Mouse (Mus musculus) right cerebral cortex, postnatal 36 days (tissue): ENCODE measurements at regions not wholly inside any gene's neighbourhood (a gene's known extent, or its start where the extent isn't known, plus 50 kb on each side); places are given as distances from the start of the nearest gene placed in this dataset.
A peak's percentile ranks its signal among the peaks of the same experiment; 100 is the strongest.

Experiments
- DNase-seq, 2 experiments: peaks; one replicate each; pipeline ENCODE4 v3.0.0; 2022; ENCODE audit warnings: low spot score in 2 of 2, mixed read lengths in 1 of 2

DNA sequence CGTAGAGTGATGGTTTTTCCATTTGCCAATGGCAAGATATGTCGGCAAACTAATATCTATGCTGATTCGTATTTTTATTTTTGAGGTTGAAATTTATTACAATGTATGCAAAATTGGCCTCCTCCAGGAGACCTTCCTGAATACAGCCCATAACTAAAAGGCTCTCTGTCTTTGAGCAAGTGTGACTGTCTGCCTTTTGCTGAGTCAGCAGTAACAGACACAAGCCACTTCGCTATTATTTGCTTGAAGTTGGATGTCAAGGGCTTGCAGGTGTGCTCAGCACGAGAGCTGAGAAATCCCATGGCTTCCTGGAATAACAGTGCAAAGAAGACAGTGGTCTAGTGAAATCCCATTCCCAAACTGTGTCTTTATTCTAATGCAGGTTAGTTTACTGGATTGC, 56.9 kb downstream of the Dmrt2 start:
- DNase-seq = no peak

DNA sequence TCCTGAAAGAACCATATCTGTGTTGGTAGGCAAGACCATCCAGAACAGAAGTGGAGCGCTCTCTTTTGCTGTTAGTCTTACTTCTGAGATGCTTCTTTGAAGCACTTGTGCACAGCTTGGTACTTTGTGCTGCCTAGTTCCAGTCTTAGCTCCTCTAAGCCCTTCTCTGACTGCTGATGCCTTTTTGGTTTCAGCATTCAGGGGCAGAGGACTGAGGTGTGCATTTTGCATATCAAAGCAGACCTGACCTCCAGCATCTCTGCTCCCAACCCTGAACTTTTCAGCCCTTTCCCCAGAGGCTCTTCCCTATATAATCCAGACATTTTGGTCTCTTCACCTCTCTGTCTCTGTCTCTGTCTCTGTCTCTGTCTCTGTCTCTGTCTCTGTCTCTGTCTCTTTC, 57.4 kb downstream of the Dmrt2 start:
- no peak for DNase-seq

DNA sequence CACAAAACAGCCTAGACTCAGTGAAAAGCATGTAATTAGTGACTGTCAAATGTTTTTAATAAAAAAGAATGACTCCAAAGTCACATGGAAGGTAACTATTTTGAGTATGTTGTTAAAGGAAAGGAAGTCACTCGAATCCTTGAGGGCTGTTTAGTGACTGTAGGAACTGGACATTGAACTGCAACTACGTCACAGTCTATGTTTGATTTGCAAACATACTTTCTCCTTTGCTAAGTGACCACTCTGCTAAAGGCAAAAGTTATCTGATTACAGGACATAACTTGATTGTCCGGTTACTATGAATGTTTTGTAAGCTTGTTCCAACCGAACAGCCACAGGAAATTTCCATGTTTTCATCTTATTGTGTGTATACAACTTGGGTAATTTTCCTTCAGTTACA, 106.2 kb downstream of the Dmrt2 start:
- DNase-seq = no peak

DNA sequence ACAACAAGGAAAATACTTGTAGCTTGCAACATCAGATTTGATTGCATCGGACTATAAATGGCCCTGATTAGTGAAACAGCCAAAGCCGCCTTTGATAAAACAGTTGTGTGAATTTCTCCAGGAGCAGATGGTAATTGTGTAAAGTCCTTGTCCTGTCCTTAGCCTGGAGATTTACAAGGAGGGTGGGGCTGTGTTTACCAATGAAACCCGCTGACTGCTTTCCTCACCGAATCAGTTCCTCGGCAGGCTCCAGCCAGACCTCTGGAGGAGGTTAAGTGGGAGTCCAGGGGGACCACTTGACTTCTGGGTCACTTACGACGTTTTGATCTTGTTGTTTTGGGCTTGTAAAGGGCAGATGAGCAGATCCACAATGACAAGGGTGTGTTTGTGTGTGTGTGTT, 107.1 kb downstream of the Dmrt2 start:
- no peak for DNase-seq

DNA sequence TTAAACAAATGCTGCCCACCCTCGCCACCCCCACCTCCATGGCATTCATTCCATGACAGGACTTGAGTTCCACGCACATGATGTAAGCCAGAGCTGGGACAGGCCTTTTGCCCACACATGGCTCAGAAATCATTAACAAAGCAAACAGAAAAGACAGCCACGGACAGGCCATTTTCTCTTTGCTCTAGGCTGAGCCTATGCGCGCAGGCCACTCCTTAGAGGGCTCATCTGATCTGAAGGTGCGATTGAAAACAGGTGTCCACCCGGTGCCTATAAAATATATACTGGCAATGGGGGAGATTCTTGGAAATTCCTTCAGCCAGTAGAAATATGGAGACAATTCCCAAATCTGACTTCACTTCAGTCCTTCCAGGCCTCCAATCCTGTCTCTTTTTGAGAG, 109.1 kb downstream of the Dmrt2 start:
- DNase-seq = no peak

DNA sequence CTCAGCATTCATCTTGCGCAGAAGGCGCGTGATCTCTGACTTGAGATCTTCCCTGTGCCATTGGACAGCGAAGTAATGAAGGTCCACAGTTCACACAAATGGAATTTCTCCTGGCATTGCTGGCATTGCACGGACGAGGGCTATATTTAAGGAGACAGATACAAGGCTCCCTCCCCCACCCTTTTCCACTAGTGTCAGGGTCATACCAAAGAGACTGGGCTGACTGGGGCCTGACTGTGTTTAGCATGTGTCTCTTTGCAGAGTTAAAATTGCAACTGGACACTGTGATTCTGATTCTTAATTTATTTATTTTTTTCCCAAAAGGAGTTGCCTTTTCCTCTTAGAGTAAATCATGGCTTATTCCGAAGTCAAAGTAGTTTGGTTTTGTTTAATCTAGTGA, 130.5 kb downstream of the Dmrt2 start:
- DNase-seq = no peak

DNA sequence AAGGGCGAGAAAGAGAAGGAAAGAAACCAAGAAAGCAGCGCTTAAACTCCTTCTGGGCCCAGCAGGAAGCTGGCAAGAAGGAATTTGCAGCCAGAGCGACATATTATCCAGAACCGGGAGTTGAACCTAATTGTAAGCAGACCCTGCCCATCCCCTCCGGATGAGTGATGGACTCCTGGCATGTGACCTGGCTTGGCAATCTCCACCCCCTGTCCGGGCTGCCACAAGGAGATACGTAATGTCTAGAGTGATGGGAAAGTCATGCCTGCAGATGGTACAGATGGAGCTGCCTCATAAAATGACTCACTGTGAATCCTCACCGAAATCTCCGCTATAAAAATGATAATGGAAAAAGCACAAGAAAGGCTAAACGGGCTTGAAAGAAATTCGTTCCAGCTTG, 133.1 kb downstream of the Dmrt2 start:
- DNase-seq = peak; percentile 26 to 34

DNA sequence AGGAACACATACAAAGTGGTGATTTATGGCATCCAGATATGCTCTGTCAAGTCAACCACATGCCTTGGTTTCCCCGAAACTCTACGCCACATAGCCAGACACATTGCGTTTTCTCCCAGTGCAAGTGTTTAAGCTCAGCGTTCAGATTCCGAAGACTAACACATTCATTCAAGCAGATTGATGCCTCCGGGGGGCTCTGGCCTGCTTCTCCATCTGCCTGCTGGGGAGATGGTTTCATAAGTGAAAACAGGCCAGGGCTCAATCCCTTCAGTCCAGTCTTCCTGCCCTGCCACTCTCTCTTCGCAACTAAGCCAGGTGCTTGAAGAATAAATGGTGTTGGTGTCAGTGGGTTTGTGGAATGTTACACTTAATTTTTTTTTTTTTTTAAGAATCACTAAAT, 141.4 kb downstream of the Dmrt2 start:
- no peak for DNase-seq

DNA sequence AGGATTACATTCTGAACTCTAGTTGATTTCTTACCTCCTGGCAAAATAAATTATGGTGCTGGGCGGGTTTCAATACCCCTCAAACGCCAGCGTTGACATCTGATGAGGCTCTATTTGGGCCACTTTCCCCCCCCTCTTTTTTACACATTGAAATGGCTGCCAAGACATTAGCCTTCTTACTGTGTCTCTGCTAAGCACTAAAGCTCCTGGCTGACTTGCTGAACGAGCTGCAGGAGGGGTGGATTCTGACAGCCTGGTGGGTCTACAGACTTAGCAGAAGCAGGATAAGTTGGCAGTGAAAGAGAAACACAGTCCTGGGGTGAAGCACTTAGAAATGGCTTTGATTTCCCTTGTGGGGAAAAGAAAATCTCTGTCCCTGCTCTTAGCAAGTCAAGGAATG, 172.9 kb downstream of the Dmrt2 start:
- DNase-seq = no peak

DNA sequence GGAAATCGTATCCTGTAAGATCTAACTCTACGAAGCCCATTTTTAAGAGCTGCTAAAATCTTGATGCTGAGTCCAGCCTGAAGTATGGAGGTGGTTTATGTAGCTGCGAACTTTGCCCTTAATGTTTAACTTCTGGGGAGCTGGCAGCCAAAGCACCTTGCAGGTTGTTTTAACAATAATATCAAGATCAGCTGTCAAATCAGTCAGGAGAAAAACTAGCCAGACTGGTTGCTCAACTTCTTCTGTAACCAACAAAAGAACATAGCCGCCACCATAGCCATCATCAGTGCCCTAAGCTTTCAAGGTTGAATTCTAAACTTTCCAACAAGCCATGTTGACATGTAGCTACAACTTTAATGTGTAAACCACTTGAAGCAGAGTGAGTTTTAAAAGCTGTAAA, 184.1 kb downstream of the Dmrt2 start:
- DNase-seq = no peak

DNA sequence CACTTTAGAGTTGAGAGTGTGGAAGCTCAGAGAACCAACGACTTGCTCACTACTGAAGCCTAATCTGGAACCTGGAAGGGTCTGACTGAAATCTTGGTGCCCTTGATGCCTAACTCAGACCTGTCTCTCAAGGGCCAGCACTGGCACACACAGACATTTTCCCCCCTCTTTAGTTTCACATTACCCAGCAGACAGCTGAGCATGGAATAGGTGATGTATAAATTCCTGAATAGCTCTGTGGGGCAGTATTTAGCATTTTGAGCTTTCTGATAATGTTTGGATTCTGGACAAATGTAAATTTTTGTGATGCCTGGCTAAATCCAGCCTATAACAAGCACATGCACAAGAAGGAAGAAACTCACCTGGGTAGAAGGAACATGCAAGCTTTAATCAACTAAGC, 191.1 kb downstream of the Dmrt2 start:
- DNase-seq = no peak

DNA sequence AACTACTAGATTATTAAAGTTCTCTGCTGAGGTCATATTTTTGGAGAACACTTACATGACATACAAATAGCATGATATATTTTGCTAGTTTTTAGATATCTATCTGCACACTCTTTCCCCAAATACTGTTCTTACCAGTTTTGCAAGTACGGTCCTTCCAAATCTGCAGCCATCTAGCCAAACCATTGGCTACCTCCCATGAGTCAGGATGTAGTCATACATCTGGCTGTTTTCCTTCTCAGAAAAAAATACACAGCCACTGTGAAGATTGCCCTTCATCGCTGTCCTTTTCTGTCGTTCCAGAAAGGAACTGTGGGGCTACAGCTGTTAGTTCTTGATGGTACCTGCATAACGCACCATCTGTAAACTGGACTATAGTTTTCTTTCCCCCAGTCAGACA, 234.5 kb downstream of the Dmrt2 start:
- no peak for DNase-seq

DNA sequence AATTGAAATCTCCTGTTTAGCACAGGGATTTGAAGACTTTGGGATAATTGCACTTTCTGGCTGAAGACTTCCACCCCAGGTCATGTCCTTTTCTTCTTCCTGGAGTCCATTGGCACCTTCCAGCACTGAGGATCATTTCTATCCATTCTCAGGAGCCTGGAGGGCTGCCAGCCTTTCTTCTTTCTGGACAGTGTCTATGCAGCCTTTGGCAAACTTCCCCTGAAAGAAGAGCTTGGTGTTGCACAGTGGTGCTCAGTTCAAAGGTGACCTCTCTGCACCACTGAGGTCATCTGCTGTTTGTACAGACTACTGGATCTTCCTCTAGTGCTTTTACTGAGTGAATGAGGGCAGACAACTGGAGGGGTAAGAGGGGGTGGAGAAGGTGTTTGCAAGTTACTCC, 249.8 kb downstream of the Dmrt2 start:
- no peak for DNase-seq

DNA sequence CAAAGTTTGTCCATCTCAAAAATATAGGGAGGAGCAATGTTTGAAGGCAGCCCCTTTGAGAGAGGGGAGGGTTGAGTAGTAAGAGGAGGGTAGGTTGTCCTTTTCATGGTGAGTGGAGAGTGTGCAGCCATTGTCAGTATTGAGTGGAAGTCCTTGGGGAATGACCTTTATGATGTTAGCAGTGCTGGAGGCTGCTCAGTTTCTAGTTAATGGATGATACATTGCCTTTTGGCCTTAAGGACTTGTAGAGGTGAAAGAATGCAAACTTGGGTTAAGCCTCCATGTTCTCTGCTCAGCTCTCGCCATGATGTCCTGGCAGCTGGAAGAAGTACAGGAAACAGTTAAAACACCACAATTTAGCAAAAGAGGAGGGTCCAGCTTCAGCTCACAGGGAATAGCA, 250.6 kb downstream of the Dmrt2 start:
- DNase-seq = no peak

DNA sequence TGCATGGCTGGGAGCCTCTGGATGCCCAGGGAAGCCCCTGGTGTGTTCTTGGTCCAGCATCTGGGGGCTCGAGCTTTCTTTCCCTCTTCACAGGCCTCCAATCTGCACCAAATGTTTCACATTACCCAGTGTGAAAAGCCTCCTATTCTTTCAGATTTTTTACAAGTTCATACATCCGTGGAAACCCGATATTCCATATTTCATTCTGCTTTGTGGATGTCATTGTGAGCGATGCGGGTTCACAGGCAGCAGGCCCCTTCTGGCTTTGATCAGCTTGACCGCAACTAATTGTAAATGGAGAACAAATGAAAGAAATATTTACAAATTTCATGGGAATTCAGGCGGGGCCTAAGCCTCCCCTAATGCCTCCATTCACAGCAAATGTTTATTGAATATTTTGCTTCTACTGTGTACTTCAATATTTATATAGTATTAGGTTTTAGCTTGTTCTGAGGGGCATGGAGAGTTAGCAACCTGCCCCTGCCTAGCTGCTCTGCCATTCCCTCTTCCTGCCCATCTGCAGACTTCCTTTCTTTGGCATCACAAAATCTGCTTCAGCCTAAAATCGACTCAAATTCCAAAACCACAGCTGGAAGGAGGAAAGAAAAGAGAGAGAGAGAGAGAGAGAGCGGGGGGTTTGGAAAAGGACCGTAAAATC, 251.6 kb downstream of the Dmrt2 start:
- no peak for DNase-seq

DNA sequence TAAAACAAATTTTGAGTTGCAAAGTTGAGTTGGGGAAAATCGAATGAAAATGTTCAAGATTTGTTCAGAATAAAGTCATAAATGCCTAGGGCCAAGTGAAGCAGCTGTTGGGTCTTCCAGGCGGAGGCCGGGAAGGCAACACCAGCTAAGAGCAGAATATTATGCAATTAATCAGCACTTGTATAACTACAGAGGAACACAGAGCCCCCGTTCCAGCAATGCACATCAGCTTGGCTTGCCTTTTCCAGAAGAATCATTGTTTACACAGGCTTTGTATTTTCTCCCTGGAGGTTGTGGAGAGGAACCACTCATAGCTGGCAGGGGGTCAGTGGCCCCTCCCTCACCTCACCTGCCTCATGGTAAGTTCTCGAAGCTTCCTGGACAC, 252.2 kb downstream of the Dmrt2 start:
- DNase-seq = no peak

DNA sequence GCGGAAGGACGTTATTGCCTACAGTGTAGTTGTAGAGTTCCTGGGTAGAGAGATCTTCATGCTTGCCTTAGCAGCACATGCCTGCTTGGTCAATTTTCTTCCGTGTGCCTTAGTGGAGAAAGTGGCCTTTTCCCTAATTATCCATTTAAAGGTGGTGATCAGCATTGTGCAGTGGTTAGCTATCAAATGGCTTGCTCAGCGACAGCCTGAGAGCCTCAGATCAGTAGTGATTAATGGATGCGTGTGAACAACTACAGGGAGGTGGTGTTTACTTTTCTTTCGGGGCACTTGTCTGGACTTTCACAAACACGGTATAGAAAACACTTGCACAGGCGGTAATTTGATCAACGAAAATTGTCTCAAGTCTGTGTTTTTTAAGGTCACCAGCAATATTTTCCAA, 255.0 kb downstream of the Dmrt2 start:
- DNase-seq = no peak

DNA sequence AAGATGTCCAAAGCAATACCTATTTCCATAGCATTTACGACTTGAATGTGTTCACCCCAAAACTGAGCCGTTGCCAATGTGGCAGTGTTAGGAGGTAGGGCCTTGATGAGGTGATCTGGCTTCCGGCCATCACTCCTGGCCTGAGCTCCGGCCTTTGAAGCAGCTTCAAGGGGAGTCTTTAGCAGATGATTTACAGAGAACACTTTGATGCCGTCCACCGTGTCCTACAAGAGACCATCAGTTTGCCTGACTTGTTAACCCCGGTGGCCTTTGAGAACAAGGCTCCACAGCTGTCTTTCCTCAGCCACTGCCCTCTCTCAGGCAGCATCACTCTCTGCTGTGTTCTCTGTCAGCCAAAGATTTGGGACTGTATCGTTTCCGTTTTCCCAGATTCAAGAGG, 265.1 kb downstream of the Dmrt2 start:
- DNase-seq = no peak

DNA sequence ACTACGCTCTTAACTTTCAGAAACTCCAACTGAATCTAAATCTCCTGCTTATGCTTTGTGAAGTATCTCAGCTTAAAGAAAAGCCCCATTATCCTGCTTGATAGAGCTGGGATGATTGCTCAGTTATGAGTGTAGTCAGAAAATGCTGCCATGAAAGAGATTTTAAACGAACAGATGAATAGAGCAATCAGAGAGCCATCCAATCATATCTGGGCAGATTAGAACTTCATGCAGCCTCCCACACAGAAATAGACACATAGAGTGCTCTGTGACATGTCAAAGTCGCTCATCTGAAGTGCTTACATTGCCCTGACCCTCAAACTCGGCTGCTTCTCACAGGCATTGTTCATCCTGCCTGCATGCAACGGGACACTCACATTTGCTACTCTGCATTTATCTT, 299.0 kb downstream of the Dmrt2 start:
- no peak for DNase-seq

DNA sequence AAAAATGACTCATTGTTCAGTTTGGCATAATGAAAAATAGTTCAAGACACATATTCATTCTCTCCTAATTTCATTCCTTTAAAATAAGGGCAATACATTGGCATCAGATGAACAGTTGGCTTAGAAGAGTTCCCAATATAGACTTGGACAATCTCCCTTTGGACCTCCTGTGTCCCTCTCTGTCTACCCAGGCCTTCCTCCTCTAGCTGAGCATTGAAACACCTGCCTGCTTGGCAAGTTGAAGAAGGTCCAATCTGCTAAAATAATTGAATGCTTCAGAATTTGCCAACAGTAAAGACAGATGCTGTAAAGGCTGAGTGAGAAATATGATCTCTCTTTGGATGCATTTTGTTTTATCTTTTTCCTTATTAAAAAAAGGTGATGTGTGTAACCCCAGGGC, 303.0 kb downstream of the Dmrt2 start:
- DNase-seq = no peak

DNA sequence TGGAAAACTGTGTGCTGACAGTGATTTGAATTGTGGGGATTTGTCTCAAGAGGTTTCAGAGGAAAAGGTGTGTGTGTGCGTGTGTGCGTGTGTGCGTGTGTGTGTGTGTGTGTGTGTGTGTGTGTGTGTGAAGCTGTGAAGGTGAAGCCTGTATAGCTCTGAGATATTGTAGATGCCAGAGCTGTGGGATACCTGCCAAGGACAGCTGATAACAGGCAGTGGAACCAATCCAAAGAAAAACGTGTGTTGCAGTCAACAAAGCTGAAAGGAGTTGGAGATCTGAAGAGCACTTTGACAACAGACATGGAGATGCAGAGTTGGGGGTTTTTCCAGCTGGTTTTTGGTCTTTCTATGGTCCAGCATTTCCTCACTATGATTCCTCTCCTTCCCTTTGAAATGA, 308.1 kb downstream of the Dmrt2 start:
- DNase-seq = no peak

DNA sequence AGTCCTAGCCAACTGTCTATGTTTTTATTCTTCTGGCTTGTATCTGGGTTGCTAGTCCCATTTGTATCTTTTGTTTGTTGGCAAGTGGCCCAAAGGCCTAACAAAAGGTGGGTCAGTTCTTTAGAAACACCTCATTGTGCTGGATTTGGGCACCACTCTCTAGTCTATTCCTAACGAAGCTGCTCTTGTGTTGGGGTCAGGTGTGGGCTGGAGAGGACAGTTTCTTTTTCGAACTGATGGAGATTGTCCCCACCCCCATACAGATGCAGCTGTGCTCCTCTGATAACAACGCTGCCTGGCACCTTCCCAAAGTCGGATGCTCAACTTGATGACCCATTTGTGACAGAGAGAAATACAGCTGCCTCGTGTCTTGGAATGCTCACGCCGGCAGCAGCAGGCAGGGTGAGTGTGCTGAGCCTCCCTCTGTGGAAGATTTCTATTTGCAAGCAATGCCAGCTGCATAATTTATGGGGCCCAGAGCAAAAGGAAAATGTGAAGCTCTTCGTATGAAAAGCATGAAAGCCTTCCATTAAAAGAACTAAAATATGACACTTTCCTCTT, 342.5 kb downstream of the Dmrt2 start:
- peak; percentile 14 to 16 for DNase-seq

DNA sequence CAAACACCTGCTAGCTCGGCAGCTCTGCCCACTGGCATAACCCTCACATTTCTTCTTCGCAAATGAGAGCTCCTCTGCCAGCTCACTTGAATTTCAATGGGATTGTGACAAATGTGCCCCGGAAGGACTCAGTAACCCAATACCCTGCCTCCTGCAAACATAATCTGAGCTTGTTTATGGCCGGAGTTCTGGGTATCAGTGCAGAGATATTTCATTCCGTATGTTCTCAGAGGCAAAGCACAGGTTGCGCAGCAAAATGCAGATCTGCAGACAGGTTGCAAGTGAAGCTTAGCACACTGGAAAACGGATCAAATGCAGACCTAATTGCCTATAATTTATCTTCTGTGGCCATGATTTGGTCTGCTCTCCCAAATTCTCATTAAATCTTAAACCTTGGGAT, 348.9 kb downstream of the Dmrt2 start:
- no peak for DNase-seq

DNA sequence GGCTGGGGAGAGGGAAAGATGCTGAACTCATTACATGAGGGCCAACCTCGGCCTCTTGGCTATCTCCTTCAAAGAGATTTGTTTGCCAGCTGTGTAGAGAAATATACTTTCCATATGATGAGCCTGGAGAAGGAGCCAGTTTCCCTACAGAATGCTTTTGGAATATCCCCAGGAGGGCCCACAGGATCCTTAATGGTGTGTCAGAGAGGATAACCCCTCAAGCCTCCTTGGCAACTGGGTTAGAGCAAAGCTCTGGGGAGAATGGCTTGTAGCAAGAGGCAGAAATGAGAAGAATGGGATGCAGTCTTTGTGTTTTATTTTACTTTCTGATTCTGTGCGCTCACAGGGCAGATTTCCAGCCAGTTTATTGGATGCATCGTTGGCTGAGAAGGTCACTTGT, 353.9 kb downstream of the Dmrt2 start:
- no peak for DNase-seq
